Mouse (Mus musculus): Measurements from ENCODE around the gene Ralgps2.

DNA sequence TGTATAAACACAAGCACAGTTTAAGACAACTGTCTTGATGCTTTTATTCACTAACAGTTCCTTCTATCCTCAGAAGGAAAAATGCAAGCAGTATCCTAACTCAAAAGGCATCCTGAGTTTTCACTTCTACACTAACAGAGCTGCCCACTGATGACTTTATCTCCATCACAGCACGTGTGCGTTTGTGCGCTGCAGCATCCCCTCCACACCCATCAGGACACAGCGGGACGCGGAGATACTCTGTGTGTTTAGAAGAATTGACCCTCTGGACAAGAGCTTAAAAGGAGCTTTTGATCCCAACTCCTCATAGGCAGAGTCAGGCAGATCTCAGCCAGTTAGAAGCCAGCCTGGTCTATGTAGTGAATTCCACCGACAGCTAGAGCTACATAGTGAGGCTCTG lies 2.0 kb downstream of the Ralgps2 start:
- TF ChIP-seq CTCF (IDR thresholded peaks at IDR 0.05; ENCODE audit: control insufficient read depth, insufficient read depth, insufficient replicate concordance, low read depth, low read length) (no peak), POLR2A (IDR thresholded peaks at IDR 0.05; ENCODE audit: control insufficient read depth, low read depth, low read length) (no peak)
